Mouse (Mus musculus) gastrocnemius, adult 18-20 months (tissue): Measurements from ENCODE around the gene Zfp296. TPM values are rescaled to one million over a fixed set of nuclear protein-coding genes. Genes with fewer than 3 reads are reported as not detected.

Experiments used
- DNase-seq: peaks from one replicate; pipeline ENCODE4 v3.0.0; 2021; ENCODE audit warnings: low spot score
- total RNA-seq, 2 experiments: library from RNA; stranded (reverse); gene quantifications; 2 replicates each; pipeline ENCODE4 v1.2.3; 2021

The Zfp296 gene
- total RNA-seq, 2 experiments from 2014 or later = 0.43 to 0.71 TPM

DNA sequence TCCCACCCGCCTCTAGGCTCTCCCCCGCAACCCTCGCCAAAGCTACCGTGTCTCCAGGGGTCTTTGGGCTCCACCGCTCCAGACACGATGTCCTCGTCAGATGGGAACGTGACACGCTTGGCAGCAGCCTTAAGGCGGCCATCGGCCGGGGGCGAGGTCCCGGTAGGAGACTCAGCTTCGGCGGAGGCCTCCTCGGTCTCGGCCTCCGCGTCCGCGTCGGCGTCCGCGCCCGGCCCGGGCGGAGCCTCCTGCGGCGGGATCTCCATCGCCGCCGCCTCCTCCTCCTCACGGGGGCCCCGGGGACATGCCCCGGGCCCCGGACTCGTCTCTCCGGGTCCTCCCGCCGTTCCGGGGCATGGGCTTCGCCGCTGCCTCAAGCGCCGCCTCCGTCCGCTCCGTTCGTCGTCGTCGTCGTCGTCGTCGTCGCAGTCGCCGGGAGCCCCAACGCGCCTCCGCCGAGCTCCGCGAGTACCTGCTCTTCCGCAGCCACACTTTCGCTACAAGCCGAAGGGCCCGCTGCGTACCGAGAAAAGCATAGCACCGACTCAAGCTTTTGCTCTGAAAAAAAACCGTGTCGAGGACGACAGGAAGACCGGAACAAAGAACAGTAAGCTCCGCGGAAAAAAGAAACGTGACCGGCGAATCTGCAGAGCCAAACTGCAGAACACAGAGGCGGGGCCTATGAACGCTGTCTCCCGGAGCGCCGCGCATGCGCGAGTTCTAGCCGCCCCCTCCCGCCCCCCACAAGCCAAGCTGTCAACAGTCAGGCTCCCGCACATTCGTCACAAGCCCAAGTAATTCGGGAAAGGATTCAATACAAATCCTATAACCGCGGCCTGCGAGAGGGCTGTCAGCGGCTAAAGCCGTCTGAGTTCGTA lies 15.1 kb upstream of the Zfp296 start:
- peak; percentile 89 for DNase-seq

DNA sequence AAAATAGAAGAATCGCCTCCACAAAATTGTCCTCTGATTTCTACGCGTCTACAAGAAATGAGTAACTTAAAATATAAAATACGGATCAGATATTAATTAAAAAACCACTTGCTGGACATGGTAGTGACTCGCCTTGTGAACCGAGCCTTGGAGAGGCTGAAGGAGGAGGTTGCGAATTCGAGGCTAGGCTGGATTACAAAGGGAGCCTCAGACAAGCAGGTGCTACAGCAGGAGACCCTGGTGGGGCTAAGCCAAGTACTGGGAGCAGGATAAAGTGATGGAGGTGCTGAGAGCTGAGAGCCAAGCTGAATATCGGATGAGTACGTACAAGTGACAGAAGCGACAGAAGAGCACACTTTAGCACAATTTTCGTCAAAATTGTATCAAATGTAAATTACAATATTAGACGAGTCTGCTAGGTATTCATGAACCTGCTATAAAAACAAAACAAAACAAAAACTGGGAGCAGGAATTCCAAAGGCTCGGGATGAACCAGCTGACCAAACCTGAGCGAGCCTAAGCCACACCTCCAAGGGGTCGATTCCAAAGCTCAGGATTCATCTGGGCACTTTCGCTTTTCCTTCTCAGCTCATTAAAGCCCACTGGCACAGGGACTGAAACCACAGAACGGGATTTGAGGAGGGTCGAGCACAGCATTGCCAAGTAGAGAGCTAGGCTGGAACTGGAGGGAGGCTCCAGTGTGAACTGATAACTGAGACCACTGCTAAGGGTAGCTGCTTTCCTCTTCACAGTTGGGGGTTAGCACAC lies 14.3 kb upstream of the Zfp296 start, which contains the start of gene Ppp1r37:
TSS of gene Ppp1r37 (minus strand) at position 434 of the 768 bp plus-strand sequence.
- no peak for DNase-seq

DNA sequence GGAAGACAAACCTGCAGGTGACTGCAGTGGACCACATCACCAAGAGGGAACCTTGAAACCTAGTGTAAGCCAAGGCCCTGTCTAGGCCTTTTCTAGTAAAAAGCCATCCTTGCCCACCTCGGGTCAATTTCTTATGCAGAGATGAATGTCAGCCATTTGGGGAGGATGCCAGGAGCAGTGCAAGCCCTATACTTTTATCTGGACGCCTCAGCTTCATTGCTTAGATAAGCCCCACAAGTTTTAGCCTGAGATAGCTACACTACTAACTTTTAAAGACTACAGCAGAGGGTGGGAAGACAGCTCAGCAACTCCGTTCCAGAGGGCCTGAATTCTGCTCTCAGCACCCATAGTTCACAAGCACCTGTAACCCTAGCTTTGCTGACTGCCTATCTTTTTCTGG lies 13.2 kb upstream of the Zfp296 start:
- no peak for DNase-seq

DNA sequence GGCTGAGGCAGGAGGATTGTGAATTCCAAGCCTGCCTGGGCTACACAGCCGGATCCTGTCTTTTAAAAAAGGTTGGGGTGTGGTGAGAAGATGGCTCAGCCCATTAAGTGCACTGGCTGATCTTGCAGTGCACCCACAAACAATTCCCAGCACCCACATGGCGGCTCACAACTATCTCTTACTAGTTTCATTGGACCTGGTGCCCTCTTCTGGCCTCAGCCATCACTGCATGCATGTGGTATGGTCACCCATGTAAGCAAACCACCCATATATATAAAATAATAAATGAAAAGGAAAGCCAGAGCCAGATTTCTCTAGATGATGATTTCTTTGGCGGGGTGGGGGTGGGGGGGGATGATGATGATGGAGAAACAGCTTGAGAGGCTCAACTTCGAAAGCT lies 12.6 kb upstream of the Zfp296 start:
- no peak for DNase-seq

DNA sequence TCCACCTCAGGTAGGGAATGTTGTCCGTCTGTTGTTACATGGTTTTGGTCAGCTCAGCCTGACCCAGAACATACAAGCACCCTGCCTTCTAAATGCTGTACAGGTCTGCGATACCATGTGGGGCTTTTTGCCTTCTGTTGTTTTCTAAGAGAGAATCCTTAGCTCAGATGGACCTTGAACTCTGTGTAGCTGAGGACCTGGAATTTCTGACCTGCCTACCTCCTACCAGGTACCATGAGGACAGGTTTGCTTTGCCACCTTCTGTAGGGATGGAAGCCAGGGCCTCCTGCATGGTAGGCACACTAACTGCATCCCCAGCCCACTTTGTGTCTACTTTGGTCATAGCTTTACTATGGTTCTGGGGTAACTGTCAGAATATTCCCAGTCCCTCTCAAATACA lies 11.3 kb upstream of the Zfp296 start:
- DNase-seq = no peak

- DNase-seq = no peak
These were observed 9.7 kb upstream of the Zfp296 start for GRCm38 (mm10) chr7:19567426-19567825.

DNA sequence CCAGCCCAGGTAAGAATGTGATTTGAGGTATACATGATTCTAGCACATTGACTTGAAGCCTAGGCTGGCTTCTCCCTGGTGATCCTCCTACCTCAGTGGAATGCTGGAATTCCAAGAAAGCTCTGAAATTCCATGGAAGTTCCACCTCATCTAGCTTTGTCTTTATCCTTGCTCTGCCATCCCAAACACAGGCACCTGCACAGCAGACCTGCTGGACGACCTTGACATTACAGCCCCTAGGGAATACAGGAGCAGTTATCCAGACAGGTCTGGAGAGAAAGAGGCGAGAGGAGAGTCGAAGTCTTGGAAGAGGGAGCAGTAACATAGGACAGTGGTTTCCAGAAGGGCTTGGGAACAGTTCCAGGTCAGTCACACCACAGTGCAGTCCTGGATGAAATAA lies 7.4 kb upstream of the Zfp296 start:
- DNase-seq = no peak

DNA sequence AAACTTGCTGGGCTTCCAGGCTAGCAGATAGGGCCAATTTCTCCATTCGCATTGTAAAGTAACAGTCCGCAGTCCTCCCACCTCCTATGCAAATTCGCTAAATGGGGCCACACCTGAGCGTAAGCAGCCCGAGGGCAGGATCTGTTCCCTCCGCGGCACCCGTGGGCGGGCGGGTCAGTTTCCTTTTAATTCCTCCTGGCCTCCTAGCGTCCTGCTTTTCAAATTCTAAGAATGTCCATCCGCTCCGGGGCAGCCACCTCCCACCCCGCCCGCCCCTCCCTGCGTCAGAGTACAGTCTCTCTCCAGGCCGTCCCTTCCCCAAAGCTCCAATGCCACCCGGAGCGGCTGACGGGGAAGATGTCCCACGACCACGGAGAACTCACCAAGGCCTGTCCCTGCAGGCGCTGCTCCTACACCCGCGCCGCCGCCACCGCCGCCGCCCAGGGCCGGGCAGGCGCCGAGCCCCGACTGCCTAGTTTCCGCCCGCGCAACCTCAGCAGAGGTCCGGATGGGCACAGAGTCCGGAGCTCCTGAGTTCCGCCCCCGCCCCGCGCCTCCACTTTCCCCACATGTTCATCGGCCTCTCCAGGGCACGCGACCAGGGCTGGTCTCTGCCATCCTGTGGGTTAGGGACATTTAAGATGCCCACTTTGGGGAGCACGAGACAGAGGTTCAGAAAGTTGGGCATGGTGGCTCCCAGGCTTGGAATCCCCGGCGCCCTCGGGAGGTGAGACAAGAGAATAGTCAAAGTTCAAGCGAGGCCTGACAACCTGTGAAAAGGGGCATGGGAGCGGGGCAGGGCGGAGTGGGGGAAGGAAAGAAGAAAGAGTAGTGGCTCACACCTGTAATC lies 3.9 kb upstream of the Zfp296 start:
- DNase-seq = peak; percentile 80

DNA sequence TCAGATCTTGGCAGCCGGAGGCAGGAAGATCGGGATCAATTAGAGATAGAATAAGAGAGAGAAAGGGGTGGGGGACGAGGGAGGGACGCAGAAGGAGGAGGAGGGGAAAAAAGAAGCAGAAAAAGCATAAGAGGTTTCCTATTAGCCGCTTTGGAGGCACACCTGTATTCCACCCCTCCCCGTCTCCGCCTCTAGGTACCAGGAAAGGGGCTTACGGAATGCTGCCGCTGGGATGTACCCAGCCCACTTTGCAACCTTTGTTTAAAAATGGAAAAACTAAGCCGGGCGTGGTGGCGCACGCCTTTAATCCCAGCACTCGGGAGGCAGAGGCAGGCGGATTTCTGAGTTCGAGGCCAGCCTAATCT lies 3.3 kb upstream of the Zfp296 start:
- no peak for DNase-seq

DNA sequence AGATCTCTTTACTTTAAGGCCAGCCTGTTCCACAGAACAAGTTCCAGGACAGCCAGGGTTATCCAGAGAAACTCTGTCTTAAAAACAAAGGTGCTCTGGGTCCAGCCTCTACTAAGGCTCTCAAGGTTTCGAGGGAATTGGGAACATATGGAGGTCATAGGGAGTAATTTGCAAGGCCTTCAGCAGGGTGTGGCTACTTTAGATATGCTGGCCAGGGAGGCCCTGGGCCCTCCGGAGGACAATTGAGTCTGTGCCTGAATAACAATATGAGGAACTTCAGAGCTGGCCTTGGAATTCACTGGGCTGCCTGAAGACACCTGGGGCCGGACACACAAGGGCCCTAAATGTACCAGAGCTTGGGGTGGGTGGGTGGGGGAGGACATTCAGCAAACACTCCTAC lies 1.5 kb upstream of the Zfp296 start:
- DNase-seq = no peak

GRCm38 (mm10) chr7:19577877-19578414 lies 859 bp downstream of the Zfp296 start:
- peak; percentile 22 for DNase-seq

- no peak for DNase-seq
These were observed 1.3 kb downstream of the Zfp296 start for GRCm38 (mm10) chr7:19578436-19578835.

DNA sequence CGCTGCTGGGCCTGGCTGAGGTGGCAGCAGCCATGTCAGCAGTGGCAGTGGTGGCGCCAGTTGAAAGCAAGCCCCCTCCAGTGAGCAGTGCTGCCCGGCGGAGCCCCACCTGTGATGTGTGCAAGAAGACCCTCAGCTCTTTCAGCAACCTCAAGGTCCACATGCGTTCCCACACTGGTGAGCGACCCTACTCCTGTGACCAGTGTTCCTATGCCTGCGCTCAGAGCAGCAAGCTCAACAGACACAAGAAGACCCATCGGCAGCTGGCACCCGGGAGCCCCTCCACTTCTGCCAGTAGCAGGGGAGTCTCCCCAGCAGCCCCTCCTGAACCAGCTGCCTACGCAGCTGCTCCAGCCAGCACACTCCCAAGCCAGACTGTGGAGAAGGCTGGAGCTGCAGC lies 2.7 kb downstream of the Zfp296 start:
- DNase-seq = no peak

- DNase-seq = no peak
These were observed 3.5 kb downstream of the Zfp296 start for GRCm38 (mm10) chr7:19580634-19581033.

GRCm38 (mm10) chr7:19586269-19586668 lies 9.2 kb downstream of the Zfp296 start:
- DNase-seq = no peak

GRCm38 (mm10) chr7:19589207-19589606 lies 12.1 kb downstream of the Zfp296 start:
- DNase-seq = peak; percentile 37

DNA sequence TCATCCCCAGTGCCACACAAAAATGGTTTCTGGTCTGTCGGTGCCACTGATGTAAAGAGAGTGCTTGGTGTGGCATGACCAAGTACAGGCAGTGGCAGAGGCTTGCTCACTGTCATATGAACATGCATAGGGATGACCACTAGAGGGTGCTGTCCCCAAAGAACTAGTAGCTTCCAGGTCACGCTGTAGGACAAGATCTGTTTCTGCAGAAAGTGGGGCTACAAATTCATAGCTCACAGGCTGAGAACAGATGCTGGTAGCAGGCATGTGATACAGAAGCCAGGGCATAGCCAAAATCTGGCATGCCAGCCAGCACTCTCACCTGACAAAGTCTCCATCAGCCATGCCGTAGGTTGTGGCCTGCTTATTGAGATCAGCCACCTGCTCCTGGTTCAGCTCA lies 12.8 kb downstream of the Zfp296 start:
- peak; percentile 80 for DNase-seq

DNA sequence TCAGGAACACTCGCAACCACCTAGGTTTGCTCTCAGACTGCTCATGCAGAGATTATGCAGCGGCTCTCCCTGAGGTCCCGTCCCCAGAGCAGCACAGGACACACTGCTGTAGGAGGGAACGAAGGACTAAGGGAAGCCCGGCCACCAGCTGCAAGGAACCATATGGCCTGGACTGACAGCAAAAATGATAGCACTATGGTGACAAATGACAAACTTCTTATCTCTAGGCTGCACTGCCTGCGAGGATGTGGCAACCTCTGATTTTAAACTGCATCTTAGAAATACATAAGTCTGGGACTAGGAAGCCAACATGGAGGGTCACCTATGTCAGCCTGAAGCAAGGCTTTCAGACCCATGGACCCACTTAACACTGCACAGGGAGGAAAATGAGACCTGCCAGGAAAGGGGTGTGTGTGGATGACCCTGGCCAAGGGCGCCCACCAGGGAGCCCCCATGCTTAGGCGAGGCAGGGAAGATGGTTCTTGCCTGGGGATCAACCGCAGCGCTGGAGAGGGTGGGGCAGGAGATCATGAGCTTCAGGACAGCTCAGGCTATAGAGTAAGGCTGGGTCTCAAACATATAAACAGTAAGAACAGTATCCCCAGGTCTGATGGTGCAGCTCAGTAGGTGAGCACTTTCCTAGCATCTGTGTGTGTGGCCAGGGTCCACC lies 16.1 kb downstream of the Zfp296 start:
- DNase-seq = no peak

DNA sequence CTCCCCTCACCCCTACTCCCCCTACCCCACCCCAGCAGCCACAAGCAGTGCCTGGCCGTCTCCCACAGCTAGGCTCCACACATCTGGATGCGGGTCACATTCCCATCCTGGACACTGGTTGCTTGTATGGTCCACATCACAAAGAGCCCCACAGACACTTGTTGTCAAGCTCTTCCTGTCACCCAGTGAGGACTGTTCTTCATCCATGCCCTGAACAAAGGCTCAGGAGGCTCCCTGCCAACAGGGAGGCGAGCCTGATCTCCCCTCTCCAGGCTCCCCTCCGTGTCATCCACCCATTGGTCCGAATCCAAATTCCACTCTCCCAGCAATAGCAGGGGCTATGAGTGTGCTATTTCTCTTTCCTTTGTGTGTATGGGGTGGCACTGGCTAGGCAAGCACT lies 23.5 kb downstream of the Zfp296 start:
- DNase-seq = no peak

DNA sequence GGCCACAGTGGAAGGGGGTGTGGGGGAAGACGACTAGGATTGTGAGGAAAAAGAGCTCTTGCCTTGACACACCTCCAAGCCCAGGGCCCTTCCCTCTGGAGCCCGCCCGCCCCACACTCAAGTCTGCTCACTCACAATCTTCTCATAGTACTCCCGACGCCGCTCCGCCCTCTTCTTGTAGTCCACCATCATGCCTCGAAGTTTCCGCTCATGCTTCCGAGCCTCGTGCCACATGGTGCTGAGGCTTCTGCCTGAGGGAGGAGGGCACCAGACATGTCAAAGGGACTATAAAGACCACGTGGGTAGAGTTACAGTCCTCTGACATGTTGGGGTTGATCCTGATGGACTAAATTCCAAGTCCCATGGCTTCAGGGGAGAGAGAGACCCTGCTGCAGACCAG lies 26.0 kb downstream of the Zfp296 start:
- no peak for DNase-seq
